Mouse (Mus musculus) lung, adult 2 months (tissue): ENCODE data around the gene Ldhb. TPM values are rescaled to one million over a fixed set of nuclear protein-coding genes. Genes with fewer than 3 reads are reported as not detected.
A peak's percentile ranks its signal among the peaks of the same experiment; 100 is the strongest.

Experiments
- DNase-seq: peaks from one replicate; pipeline ENCODE4 v3.0.0; 2022
- H3K4me1 ChIP-seq: fragments of 200-500 bp; 2 replicates; pipeline ENCODE4 v1.6.1; 2011; ENCODE audit warnings: low read length; ENCODE audit not compliant: control insufficient read depth, insufficient read depth
- H3K4me3 ChIP-seq: fragments of 200-500 bp; replicated peaks from 2 replicates; pipeline ENCODE3; 2011; ENCODE audit warnings: low read depth, mild to moderate bottlenecking, control low read depth, low read length; ENCODE audit errors: extremely low read depth
- CTCF ChIP-seq: fragments of 200-500 bp; IDR thresholded peaks from 2 replicates; pipeline ENCODE4 v1.5.1; 2011; ENCODE audit warnings: mild to moderate bottlenecking, low read length, control low read depth; ENCODE audit not compliant: insufficient read depth
- POLR2A ChIP-seq: fragments of 200-500 bp; IDR thresholded peaks from 2 replicates; pipeline ENCODE4 v1.6.1; 2011; ENCODE audit warnings: low read depth, mild to moderate bottlenecking, control low read depth, low read length, borderline replicate concordance; ENCODE audit errors: extremely low read depth
- WGBS: fragments of 180-500 bp; shearing (Covaris S2); methylation state at CpG from one replicate; pipeline ENCODE4 v1.1.7; 2018; 5-methylcytosine and 5-hydroxymethylcytosine counted together
- polyA plus RNA-seq: library from polyadenylated mRNA; depleted of rRNA; stranded (reverse); fragments of >200 nt; gene quantifications from 2 replicates; pipeline ENCODE4 v1.2.3, GENCODE M21; 2012

Ldhb gene
- polyA plus RNA-seq, 1 experiment = 224 TPM

DNA sequence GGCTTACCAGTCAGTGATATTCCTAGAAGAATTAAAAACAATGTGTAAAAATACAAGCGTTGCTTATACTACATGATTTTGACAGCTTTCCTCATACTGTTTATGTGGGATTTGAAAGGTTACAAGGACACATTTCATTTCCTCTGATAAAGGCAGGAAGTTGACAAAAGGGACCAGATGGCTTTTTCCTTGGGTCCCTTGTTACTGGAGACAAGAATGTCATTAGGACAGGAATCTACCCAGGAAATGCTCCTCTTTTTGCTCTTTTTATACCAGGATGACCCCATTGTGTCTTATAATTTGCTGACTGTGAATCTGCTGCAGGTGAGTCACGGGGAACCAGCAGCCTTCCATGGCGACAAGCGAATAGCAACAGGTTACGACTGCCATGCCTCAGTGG is 32.4 kb upstream of the Ldhb start:
- Histone ChIP-seq H3K4me1 (peaks cover 5% of the 10 kb centered on the region; the same call in 1 of the 2 replicates), H3K4me3 (no peak overlapping the region)
- TF ChIP-seq CTCF = no peak
- TF ChIP-seq POLR2A = no peak
- WGBS = 77% methylated on average over 5 of the region's 5 CpGs
- no peak for DNase-seq

- TF ChIP-seq CTCF = no peak
- TF ChIP-seq POLR2A = no peak
- 33% methylated on average over 17 of the region's 17 CpGs for WGBS
- DNase-seq = no peak
- Histone ChIP-seq H3K4me3 (peak overlapping the region; percentile 43), H3K4me1 (peaks cover 5% of the 10 kb centered on the region; the same call in 1 of the 2 replicates)
Measured at GRCm38 (mm10) chr6:142538503-142538902, 30.7 kb upstream of the Ldhb start.

GRCm38 (mm10) chr6:142533412-142533811 is 25.7 kb upstream of the Ldhb start:
- H3K4me1 ChIP-seq = peaks cover 2% of the 10 kb centered on the region; the same call in 1 of the 2 replicates
- DNase-seq = no peak
- H3K4me3 ChIP-seq = no peak overlapping the region
- 56% methylated on average over 5 of the region's 5 CpGs for WGBS
- TF ChIP-seq POLR2A (no peak), CTCF (no peak)

DNA sequence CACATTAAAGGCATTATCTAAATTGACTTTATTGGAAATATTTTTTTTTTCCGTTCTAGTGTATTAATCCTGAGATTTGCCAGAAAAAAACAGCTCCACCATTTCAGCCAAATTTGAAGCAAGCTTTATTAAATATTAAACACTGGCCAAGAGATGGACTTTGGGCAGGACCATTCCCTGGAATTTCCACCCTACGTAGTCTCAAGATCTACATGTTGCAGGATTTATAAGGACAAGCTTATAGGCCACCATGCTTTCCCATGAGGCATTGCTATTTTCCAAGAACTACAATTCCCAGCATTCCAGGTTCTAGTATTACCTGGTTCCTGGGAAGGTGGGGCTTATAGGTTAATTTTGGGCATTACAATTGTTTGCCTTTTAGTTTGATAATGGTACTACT is 24.9 kb upstream of the Ldhb start:
- WGBS = 91% methylated on average over 2 of the region's 2 CpGs
- Histone ChIP-seq H3K4me1 (peaks cover under 1% of the 10 kb centered on the region; the same call in 1 of the 2 replicates), H3K4me3 (no peak overlapping the region)
- DNase-seq = no peak
- TF ChIP-seq POLR2A (no peak), CTCF (no peak)

DNA sequence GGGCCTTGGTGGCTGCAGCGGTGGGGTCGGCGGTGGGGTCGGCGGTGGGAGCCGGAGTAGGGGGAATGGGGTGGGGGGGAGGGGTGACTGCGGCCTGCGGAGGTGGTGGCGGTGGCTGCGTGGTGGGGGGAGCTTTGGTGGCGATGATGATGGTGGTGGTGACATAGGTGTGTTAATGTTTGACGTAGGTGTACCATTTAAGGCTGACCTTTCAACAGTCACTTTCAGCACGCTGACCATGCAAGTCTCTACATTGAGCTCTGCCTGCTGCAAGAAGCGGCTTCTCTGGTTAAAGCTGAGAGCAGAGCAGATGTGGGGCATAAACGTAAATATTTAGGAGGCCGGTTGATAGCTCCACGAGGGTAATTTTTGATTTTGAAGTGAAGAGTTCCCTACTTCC is 24.4 kb upstream of the Ldhb start:
- no peak for DNase-seq
- TF ChIP-seq POLR2A = no peak
- no peak for TF ChIP-seq CTCF
- Histone ChIP-seq H3K4me1 (peaks cover 3% of the 10 kb centered on the region; the same call in 1 of the 2 replicates), H3K4me3 (no peak overlapping the region)
- WGBS = 92% methylated on average over 17 of the region's 17 CpGs

DNA sequence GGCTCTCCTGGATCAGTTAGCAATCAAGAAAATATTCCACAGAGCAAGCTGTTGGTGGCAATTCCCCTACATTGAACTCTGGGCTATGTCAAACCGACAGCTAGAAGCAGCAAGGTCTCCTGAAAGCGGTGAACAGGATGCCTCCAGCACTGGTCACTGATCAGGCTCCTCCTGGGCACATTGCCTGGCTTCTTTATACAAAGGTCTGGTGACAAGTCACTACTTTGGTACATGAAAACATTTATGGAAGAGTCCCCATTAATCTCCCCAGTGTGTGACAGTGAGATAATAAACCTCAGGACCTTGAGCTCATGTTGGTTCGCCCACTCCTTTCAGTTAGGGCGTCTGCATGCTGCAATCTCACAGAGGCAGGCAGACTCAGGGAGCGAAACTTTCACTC is 22.6 kb upstream of the Ldhb start:
- Histone ChIP-seq H3K4me1 (peaks cover 3% of the 10 kb centered on the region; the same call in 1 of the 2 replicates), H3K4me3 (no peak overlapping the region)
- TF ChIP-seq CTCF = no peak
- TF ChIP-seq POLR2A = no peak
- DNase-seq = no peak
- WGBS = 56% methylated on average over 5 of the region's 5 CpGs

GRCm38 (mm10) chr6:142529680-142530079 is 21.9 kb upstream of the Ldhb start:
- no peak for DNase-seq
- H3K4me3 ChIP-seq = no peak overlapping the region
- H3K4me1 ChIP-seq = peaks cover 3% of the 10 kb centered on the region; the same call in 1 of the 2 replicates
- 90% methylated on average over 8 of the region's 8 CpGs for WGBS
- TF ChIP-seq POLR2A (no peak), CTCF (no peak)

DNA sequence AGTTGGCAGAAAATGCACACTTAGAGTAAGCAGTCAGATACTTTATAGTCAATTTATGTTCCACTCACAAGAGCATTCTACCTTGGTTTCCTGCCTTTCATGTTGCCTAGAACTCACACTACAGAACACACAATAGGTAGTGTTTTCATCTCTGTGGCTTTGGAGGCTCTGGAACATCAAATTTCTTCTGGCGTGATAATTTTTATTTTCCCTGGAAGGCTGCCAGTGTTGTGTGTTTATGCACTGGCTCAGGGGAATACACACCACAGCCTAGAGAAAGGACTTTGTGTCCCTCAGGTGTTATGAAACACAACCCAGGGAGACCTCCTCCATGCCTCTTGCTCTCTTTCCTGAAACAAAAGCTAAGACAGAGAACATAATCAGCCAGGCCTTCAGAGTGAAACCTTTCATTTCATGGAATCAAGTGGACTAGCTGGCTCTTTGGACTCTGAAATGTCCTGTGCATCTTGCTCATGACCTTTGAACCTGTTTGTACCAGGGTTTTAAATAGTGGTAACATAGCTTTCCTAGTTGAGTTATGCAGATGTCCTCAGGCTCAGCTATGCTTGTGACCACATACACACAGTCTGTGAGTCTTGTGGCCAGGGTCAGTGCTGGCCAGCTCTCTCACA is 20.3 kb upstream of the Ldhb start:
- Histone ChIP-seq H3K4me1 (peaks cover 3% of the 10 kb centered on the region; the same call in 1 of the 2 replicates), H3K4me3 (no peak overlapping the region)
- TF ChIP-seq POLR2A (no peak), CTCF (no peak)
- DNase-seq = no peak
- 14% methylated on average over 1 of the region's 1 CpGs for WGBS

DNA sequence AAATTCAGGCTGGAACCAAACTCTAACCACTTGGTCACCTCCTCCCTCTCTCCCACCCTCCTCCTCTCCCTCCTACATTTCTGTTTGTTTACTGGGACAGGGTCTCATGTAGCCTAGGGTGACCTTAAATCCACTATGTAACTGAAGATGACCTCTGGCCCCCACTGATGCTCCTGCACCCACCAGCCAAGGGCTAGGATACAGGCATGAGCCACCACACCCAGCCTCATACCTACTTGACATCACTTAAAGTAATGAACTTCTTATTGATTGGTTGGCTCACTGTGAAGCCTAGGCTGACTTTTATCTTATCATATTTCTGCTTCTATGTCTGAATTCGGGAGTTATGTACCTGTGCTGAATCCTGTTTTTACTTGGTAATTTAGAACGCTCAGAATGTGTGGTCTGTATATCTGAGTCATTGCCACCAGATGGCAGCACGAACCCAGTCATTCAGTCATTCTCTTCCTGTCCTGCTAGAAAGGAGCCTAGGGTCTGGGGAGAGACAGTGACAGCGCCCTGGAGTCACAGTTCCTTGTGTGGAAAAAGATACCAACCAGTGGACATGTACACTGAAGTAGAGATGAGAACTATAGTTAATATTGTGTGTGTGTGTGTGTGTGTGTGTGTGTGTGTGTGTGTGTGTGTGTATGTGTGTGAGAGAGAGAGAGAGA is 17.0 kb upstream of the Ldhb start:
- Histone ChIP-seq H3K4me3 (no peak overlapping the region), H3K4me1 (peaks cover 3% of the 10 kb centered on the region; the same call in 1 of the 2 replicates)
- peak; percentile 66 for DNase-seq
- WGBS = 3% methylated on average over 4 of the region's 4 CpGs
- TF ChIP-seq CTCF (peak; percentile 61), POLR2A (no peak)
